Mouse (Mus musculus): ENCODE data around the gene Gfer. TPM values are rescaled to one million over a fixed set of nuclear protein-coding genes. Genes with fewer than 3 reads are reported as not detected.

Gene Gfer
- polyA plus RNA-seq (2015; fragmentation: Nextera tagmentation; extraction: Ambion mirVana) = 47.3 and 48.5 TPM in 2 replicates

DNA sequence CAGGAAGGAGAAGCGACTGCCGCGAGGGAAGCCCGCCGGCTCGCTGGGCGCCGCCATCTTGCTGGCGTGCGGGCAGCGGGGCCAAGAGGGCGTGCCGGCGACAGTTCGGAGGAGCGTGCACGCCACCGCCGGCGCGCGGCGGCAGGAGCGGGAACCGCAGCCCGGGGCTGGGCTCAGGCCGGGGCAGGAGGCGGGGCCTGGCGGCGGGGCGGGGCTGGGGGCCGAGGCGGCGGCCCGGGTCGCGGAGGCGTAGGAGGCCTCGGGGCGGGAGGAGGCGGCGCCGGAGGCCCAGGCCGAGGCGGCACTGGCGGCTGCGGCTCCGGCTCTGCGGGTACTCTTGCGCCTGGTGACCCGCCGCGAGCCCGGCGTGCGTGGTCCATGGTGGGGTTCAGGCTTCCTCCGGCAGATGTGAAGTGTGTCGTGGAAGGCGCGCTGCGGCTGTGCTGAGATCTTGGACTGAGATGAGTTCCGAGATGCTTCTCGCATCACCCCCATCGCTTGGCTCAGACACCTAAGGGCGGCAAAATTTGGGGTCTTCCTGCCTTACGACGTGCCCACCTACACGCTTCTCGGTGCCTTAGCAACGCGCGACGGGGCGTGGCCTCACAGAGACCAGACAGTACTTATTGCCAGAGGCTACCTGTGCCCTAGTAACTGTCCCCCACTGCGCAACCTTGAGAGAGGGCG, at the start of gene Gfer, which contains the start of gene Noxo1:
Gfer (minus strand) TSS at position 146 of the 687 bp plus-strand sequence.
Noxo1 (plus strand) TSS at position 224 of the 687 bp plus-strand sequence.
- under 1% methylated on average over 73 of the region's 76 CpGs for WGBS
- peaks cover 23% of the 10 kb centered on the region for H3K4me1 ChIP-seq (ENCODE audit: control insufficient read depth, insufficient read depth, low read length)
- ATAC-seq = peak; percentile 90
- peak within 1 kb of the TSS; percentile 84 for H3K4me3 ChIP-seq (ENCODE audit: low read length)
- peaks cover 10% of the 10 kb centered on the region for H3K36me3 ChIP-seq (ENCODE audit: control insufficient read depth, insufficient read depth, low read length)
- H3K27ac ChIP-seq (ENCODE audit: low read length) = peak within 1 kb of the TSS; percentile 90
- H3K27me3 ChIP-seq (replicated peaks; ENCODE audit: control insufficient read depth, insufficient read depth, low read length) = no peaks in the 10 kb centered on the region
- H3K9me3 ChIP-seq (ENCODE audit: control insufficient read depth, low read length) = no peaks in the 10 kb centered on the region
- peak within 1 kb of the TSS; percentile 90 for H3K9ac ChIP-seq (ENCODE audit: low read depth, low read length)
- H3K4me2 ChIP-seq (ENCODE audit: low read depth, low read length) = peak within 1 kb of the TSS; percentile 68

DNA sequence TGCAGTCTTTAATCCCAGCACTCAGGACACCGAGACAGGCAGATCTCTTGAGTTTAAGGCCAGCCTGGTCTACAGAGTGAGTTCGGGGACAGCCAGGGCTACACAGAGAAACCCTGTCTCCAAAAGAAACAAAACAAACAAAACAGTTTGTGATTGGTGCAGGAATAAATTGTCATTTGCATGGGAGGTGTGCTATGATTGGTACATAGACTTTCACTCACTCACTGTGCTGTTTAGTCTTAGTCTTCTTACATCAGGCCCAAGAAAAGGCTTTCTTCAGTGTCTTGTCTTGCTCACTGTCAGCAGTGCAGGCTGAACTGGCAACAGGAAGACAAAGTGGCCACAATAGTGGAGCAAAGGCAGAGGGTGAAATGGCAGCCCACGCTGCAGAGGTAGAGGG, 48.4 kb upstream of the Gfer start:
- H3K4me2 ChIP-seq (ENCODE audit: low read depth, low read length) = no peak overlapping the region
- 77% methylated on average over 3 of the region's 3 CpGs for WGBS
- no peaks in the 10 kb centered on the region for H3K27me3 ChIP-seq (replicated peaks; ENCODE audit: control insufficient read depth, insufficient read depth, low read length)
- H3K4me3 ChIP-seq (ENCODE audit: low read length) = no peak overlapping the region
- H3K9me3 ChIP-seq (ENCODE audit: control insufficient read depth, low read length) = no peaks in the 10 kb centered on the region
- H3K9ac ChIP-seq (ENCODE audit: low read depth, low read length) = no peak overlapping the region
- no peak overlapping the region for H3K27ac ChIP-seq (ENCODE audit: low read length)
- no peak for ATAC-seq
- peaks cover 6% of the 10 kb centered on the region; the same call in 1 of the 2 replicates for H3K4me1 ChIP-seq (ENCODE audit: control insufficient read depth, insufficient read depth, low read length)
- no peaks in the 10 kb centered on the region for H3K36me3 ChIP-seq (ENCODE audit: control insufficient read depth, insufficient read depth, low read length)

- Histone ChIP-seq H3K4me1 (ENCODE audit: control insufficient read depth, insufficient read depth, low read length) (peaks cover 6% of the 10 kb centered on the region; the same call in 1 of the 2 replicates), H3K4me3 (ENCODE audit: low read length) (no peak overlapping the region), H3K27ac (ENCODE audit: low read length) (no peak overlapping the region), H3K27me3 (replicated peaks; ENCODE audit: control insufficient read depth, insufficient read depth, low read length) (no peaks in the 10 kb centered on the region), H3K9ac (ENCODE audit: low read depth, low read length) (no peak overlapping the region), H3K4me2 (ENCODE audit: low read depth, low read length) (no peak overlapping the region), H3K9me3 (ENCODE audit: control insufficient read depth, low read length) (no peaks in the 10 kb centered on the region), H3K36me3 (ENCODE audit: control insufficient read depth, insufficient read depth, low read length) (no peaks in the 10 kb centered on the region)
- WGBS = 76% methylated on average over 5 of the region's 5 CpGs
- no peak for ATAC-seq
These were observed 47.9 kb upstream of the Gfer start for GRCm38 (mm10) chr17:24743896-24744295.

- H3K4me2 ChIP-seq (ENCODE audit: low read depth, low read length) = no peak overlapping the region
- no peaks in the 10 kb centered on the region for H3K36me3 ChIP-seq (ENCODE audit: control insufficient read depth, insufficient read depth, low read length)
- no peak overlapping the region for H3K27ac ChIP-seq (ENCODE audit: low read length)
- no peak for ATAC-seq
- H3K9ac ChIP-seq (ENCODE audit: low read depth, low read length) = no peak overlapping the region
- no peaks in the 10 kb centered on the region for H3K9me3 ChIP-seq (ENCODE audit: control insufficient read depth, low read length)
- no peaks in the 10 kb centered on the region for H3K27me3 ChIP-seq (replicated peaks; ENCODE audit: control insufficient read depth, insufficient read depth, low read length)
- 81% methylated on average over 8 of the region's 8 CpGs for WGBS
- H3K4me3 ChIP-seq (ENCODE audit: low read length) = no peak overlapping the region
- peaks cover 14% of the 10 kb centered on the region for H3K4me1 ChIP-seq (ENCODE audit: control insufficient read depth, insufficient read depth, low read length)
These were observed 46.4 kb upstream of the Gfer start for GRCm38 (mm10) chr17:24742307-24742706.

DNA sequence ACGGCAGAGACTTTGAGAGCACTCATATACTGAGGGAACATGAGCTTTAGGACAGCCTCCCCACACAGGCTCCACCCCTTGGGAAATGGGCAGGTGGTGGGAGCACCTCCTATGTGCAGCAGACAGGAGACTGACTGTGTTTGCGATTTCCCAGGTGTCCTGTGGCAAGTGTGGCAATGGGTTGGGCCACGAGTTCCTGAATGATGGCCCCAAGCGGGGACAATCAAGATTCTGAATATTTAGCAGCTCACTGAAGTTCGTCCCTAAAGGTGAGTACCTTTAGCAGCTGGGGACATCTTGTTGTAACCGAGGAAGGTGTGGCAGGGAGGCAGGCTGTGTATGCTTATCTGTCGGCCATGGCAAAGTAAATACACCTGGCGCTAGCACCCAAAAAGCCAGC, 44.0 kb upstream of the Gfer start:
- ATAC-seq = no peak
- Histone ChIP-seq H3K36me3 (ENCODE audit: control insufficient read depth, insufficient read depth, low read length) (no peaks in the 10 kb centered on the region), H3K27ac (ENCODE audit: low read length) (0 out of 2 replicates have a peak overlapping the region, but pooled peaks have one; percentile 8), H3K4me1 (ENCODE audit: control insufficient read depth, insufficient read depth, low read length) (peaks cover 18% of the 10 kb centered on the region), H3K4me3 (ENCODE audit: low read length) (no peak overlapping the region), H3K27me3 (replicated peaks; ENCODE audit: control insufficient read depth, insufficient read depth, low read length) (no peaks in the 10 kb centered on the region), H3K9ac (ENCODE audit: low read depth, low read length) (no peak overlapping the region), H3K4me2 (ENCODE audit: low read depth, low read length) (no peak overlapping the region), H3K9me3 (ENCODE audit: control insufficient read depth, low read length) (no peaks in the 10 kb centered on the region)
- WGBS = 64% methylated on average over 8 of the region's 8 CpGs

DNA sequence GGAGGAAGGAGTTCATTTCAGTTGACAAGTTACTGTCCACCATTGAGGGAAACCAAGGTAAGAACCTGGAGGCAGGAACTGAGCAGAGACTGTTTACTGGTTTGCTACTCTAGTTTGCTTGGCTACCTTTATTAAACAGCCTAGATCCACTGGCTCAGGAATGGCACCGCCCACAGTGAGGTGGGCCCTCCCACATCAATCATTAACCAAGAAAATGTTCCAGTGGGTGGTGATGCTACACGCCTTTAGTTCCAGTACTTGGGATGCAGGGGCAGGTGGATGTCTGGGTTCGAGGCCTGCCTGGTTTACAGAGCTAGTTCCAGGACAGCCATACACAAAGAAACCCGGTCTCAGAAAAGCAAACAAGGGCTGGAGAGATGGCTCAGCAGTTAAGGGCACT, 42.3 kb upstream of the Gfer start:
- Histone ChIP-seq H3K27ac (ENCODE audit: low read length) (no peak overlapping the region), H3K9me3 (ENCODE audit: control insufficient read depth, low read length) (no peaks in the 10 kb centered on the region), H3K4me3 (ENCODE audit: low read length) (no peak overlapping the region; the same call in 1 of the 2 replicates), H3K9ac (ENCODE audit: low read depth, low read length) (no peak overlapping the region), H3K4me2 (ENCODE audit: low read depth, low read length) (no peak overlapping the region), H3K27me3 (replicated peaks; ENCODE audit: control insufficient read depth, insufficient read depth, low read length) (no peaks in the 10 kb centered on the region), H3K36me3 (ENCODE audit: control insufficient read depth, insufficient read depth, low read length) (no peaks in the 10 kb centered on the region), H3K4me1 (ENCODE audit: control insufficient read depth, insufficient read depth, low read length) (peaks cover 18% of the 10 kb centered on the region)
- ATAC-seq = no peak
- 73% methylated on average over 4 of the region's 4 CpGs for WGBS

DNA sequence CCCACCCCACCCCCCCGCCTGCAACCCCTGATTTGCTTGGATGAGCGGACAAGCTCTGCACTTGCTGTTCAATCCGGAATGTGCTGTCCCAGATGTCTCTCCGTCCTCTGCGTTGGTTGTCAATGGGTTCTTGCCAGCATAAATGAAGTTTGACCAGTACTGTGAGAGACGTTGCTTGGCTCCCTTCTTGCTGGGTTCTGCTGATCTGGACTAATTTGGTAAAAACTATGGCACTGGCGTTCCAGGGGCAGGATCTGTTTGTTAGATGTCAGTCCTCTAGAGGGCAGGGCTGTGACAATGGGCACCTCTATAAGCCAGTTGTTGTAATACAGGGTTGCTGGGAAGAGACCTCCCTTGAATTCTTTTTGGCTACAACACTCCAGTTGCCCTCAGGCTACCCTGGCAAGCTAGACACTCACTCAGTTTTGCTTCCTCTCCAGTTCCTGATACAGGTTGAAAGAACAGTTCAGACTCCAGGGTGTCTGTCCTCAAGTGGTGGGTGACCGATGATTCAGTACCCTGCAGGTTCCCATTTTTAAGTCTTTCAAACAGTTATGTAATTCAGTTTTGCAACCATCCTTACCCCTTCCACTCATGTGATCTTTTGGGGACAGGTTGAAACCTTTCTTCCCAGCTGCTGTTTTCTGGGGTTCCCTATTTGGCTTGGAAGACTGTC, 41.3 kb upstream of the Gfer start:
- Histone ChIP-seq H3K4me1 (ENCODE audit: control insufficient read depth, insufficient read depth, low read length) (peaks cover 18% of the 10 kb centered on the region), H3K9ac (ENCODE audit: low read depth, low read length) (peak overlapping the region; percentile 81), H3K4me3 (ENCODE audit: low read length) (peak overlapping the region; percentile 71), H3K36me3 (ENCODE audit: control insufficient read depth, insufficient read depth, low read length) (no peaks in the 10 kb centered on the region), H3K9me3 (ENCODE audit: control insufficient read depth, low read length) (no peaks in the 10 kb centered on the region), H3K27ac (ENCODE audit: low read length) (no peak overlapping the region), H3K4me2 (ENCODE audit: low read depth, low read length) (peak overlapping the region; percentile 91), H3K27me3 (replicated peaks; ENCODE audit: control insufficient read depth, insufficient read depth, low read length) (no peaks in the 10 kb centered on the region)
- WGBS = 29% methylated on average over 8 of the region's 8 CpGs
- no peak for ATAC-seq

DNA sequence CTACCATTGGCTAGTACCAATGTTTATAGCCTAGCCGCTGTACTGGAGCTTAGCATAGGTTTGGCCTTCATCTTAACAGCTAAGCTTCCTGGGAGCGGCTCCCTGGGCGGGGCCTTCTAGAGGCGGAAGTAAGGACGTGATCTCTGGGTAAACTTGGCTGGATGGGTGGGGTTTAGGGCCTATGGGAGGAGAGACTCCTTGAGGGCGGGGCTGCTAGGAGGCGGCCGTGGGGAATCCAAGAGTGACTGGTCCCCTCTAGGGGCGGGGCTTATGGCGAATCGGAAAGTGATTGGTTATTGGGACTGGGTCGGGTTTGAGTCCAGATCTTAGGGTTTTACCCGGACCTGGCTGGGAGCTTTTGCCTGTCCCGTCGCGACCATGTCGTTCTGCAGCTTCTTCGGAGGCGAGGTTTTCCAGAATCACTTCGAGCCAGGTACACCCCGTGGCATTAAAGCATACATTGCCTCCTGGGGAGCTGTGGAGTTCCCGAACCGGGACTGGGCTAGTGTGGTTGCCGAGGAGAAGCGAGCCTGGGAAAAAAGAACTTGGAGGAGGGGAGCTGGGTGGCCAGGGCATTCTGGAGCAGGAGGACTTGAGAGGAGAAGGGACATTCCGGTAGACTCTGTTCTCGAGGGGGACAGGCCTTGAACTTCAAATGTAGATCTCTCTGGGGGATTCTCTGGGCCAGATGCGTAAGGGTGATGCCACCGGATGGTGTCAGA, 40.5 kb upstream of the Gfer start, which contains the start of gene Msrb1:
Msrb1 (plus strand) TSS at position 313 of the 722 bp plus-strand sequence.
- peak within 1 kb of the TSS; percentile 71 for H3K4me3 ChIP-seq (ENCODE audit: low read length)
- H3K4me1 ChIP-seq (ENCODE audit: control insufficient read depth, insufficient read depth, low read length) = peaks cover 18% of the 10 kb centered on the region
- peak within 1 kb of the TSS; percentile 81 for H3K9ac ChIP-seq (ENCODE audit: low read depth, low read length)
- peak within 1 kb of the TSS; percentile 91 for H3K4me2 ChIP-seq (ENCODE audit: low read depth, low read length)
- H3K27ac ChIP-seq (ENCODE audit: low read length) = peak within 1 kb of the TSS; percentile 83
- H3K27me3 ChIP-seq (replicated peaks; ENCODE audit: control insufficient read depth, insufficient read depth, low read length) = no peaks in the 10 kb centered on the region
- no peaks in the 10 kb centered on the region for H3K9me3 ChIP-seq (ENCODE audit: control insufficient read depth, low read length)
- peak; percentile 97 for ATAC-seq
- no peaks in the 10 kb centered on the region for H3K36me3 ChIP-seq (ENCODE audit: control insufficient read depth, insufficient read depth, low read length)
- WGBS = under 1% methylated on average over 29 of the region's 29 CpGs

DNA sequence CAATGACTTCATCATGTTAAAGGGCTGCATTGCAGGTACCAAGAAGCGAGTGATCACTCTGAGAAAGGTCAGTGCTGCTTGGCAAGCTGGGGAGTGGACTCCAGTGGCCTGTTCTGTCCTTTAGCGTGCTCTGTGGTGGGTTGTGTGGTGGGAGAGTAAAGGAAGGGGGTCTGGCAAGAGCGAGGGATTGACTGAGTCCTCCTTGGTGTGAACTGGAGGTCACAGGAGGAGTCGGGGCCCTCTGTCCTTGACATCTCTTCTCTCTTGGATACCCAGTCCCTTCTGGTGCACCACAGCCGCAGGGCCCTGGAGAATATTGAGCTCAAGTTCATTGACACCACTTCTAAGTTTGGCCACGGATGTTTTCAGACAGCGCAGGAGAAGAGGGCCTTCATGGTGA, 39.5 kb upstream of the Gfer start:
- Histone ChIP-seq H3K4me3 (ENCODE audit: low read length) (no peak overlapping the region), H3K9ac (ENCODE audit: low read depth, low read length) (no peak overlapping the region; the same call in 1 of the 2 replicates), H3K9me3 (ENCODE audit: control insufficient read depth, low read length) (no peaks in the 10 kb centered on the region), H3K4me1 (ENCODE audit: control insufficient read depth, insufficient read depth, low read length) (peaks cover 18% of the 10 kb centered on the region), H3K27me3 (replicated peaks; ENCODE audit: control insufficient read depth, insufficient read depth, low read length) (no peaks in the 10 kb centered on the region), H3K27ac (ENCODE audit: low read length) (peak overlapping the region; percentile 83; the same call in 1 of the 2 replicates), H3K36me3 (ENCODE audit: control insufficient read depth, insufficient read depth, low read length) (no peaks in the 10 kb centered on the region), H3K4me2 (ENCODE audit: low read depth, low read length) (no peak overlapping the region; the same call in 1 of the 2 replicates)
- WGBS = 86% methylated on average over 7 of the region's 7 CpGs
- ATAC-seq = no peak
